Mouse (Mus musculus) hindbrain, embryonic 14.5 days (tissue): ENCODE data around the gene Dpysl5. TPM values are rescaled to one million over a fixed set of nuclear protein-coding genes. Genes with fewer than 3 reads are reported as not detected.
A peak's percentile ranks its signal among the peaks of the same experiment; 100 is the strongest.
"Not testable (repeated sequence)": the region's sequence is repeated elsewhere in the genome, so short reads cannot be mapped to it uniquely, and the experiment has no call there.

Source experiments
- ATAC-seq: fragments of 200-750 bp; cut with Nextera tagmentation; 2 replicates; pipeline ENCODE4 v1.8.0; 2017; ENCODE audit warnings: moderate number of reproducible peaks, mild to moderate bottlenecking, moderate TSS enrichment, moderate library complexity; ENCODE audit not compliant: low FRiP score
- DNase-seq: peaks from one replicate; pipeline ENCODE4 v3.0.0-alpha.2; 2015; ENCODE audit warnings: low spot score
- H3K27ac ChIP-seq: fragments of 300-500 bp; sonication (generic); 2 replicates; pipeline ENCODE4 v1.5.1; 2014; ENCODE audit warnings: mild to moderate bottlenecking, moderate library complexity
- H3K27me3 ChIP-seq: fragments of 300-500 bp; sonication (generic); 2 replicates; pipeline ENCODE4 v1.6.1; 2014; ENCODE audit warnings: mild to moderate bottlenecking, low read length, mixed read lengths; ENCODE audit not compliant: control insufficient read depth, insufficient read depth
- H3K36me3 ChIP-seq: fragments of 300-500 bp; sonication (generic); replicated peaks from 2 replicates; pipeline ENCODE4 v1.6.1; 2014; ENCODE audit not compliant: control insufficient read depth, insufficient read depth
- H3K4me1 ChIP-seq: fragments of 300-500 bp; sonication (generic); replicated peaks from 2 replicates; pipeline ENCODE4 v1.6.1; 2014; ENCODE audit warnings: antibody characterized with exemption, low read length, mixed read lengths; ENCODE audit not compliant: control insufficient read depth, insufficient read depth
- H3K4me2 ChIP-seq: fragments of 300-500 bp; sonication (generic); replicated peaks from 2 replicates; pipeline ENCODE4 v1.6.1; 2014; ENCODE audit warnings: mild to moderate bottlenecking, moderate library complexity
- H3K4me3 ChIP-seq: fragments of 300-500 bp; sonication (generic); replicated peaks from 2 replicates; pipeline ENCODE4 v1.5.1; 2014; ENCODE audit warnings: mild to moderate bottlenecking, low read length
- H3K9ac ChIP-seq: fragments of 300-500 bp; sonication (generic); 2 replicates; pipeline ENCODE4 v1.6.1; 2014
- H3K9me3 ChIP-seq: fragments of 300-500 bp; sonication (generic); 2 replicates; pipeline ENCODE4 v1.6.1; 2016; ENCODE audit warnings: low read length; ENCODE audit not compliant: control insufficient read depth
- WGBS: fragments of 180-500 bp; shearing (Covaris S2); extraction: QIAGEN DNeasy Blood & Tissue Kit; methylation state at CpG from one replicate; pipeline ENCODE4 v1.1.7; 2014; 5-methylcytosine and 5-hydroxymethylcytosine counted together
- polyA plus RNA-seq: library from polyadenylated mRNA; unstranded; fragments of >200 nt; fragmentation: Nextera tagmentation; extraction: Ambion mirVana; gene quantifications from 2 replicates; pipeline ENCODE4 v1.2.1, GENCODE M21; 2014

Gene Dpysl5
- polyA plus RNA-seq, 1 experiment from 2014 or later: 202 TPM

DNA sequence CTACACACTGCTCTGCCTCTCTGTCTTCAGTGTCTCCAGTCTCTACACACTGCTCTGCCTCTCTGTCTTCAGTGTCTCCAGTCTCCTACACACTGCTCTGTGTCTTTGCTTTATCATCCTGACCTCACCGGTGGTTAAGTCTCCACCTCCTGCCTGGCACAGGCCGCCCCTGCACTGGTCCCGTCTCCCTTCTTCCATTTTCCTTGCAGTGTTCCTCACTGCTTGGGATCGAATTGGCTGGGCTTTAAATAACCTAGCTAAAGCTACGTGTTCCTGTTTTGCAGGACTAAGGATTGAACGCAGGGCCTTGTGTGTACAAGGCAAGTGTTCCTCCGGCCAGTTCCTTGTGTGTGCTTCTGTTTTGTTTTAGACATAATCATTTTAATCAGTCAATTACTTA lies 41.3 kb upstream of the Dpysl5 start:
- Histone ChIP-seq H3K4me2 (no peak overlapping the region), H3K27me3 (no peaks in the 10 kb centered on the region), H3K9me3 (no peaks in the 10 kb centered on the region), H3K4me3 (no peak overlapping the region), H3K4me1 (peaks cover 10% of the 10 kb centered on the region; the same call in 1 of the 2 replicates), H3K36me3 (no peaks in the 10 kb centered on the region), H3K9ac (no peak overlapping the region), H3K27ac (no peak overlapping the region)
- 94% methylated on average over 7 of the region's 7 CpGs for WGBS
- DNase-seq: no peak
- ATAC-seq: no peak

GRCm38 (mm10) chr5:30674001-30674400 lies 37.4 kb upstream of the Dpysl5 start:
- H3K9me3 ChIP-seq: no peaks in the 10 kb centered on the region
- 86% methylated on average over 7 of the region's 7 CpGs for WGBS
- H3K4me1 ChIP-seq: no peaks in the 10 kb centered on the region
- no peak overlapping the region for H3K4me2 ChIP-seq
- H3K9ac ChIP-seq: no peak overlapping the region
- DNase-seq (no peak), ATAC-seq (no peak)
- H3K27ac ChIP-seq: no peak overlapping the region
- H3K4me3 ChIP-seq: no peak overlapping the region
- H3K36me3 ChIP-seq: no peaks in the 10 kb centered on the region
- H3K27me3 ChIP-seq: no peaks in the 10 kb centered on the region

DNA sequence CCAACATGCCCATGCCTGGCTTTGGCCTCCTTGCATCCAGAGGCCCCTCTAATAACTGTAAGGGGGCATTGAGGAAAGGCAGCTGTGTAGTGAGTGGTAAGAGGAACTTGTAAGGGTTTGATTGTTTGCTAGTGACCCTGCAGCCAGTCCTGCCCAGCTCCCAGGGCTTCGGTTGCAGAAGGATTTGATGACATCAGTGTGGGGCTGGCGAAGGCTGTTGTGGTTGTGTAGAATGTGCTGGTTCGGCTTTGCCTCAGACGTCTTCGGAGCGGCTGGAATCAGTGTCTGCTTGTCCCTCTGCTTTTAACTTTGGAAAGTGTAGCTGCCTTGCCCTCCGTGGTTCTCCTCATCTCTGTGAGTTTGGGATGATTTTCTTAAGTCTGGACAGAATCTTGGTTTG lies 34.6 kb upstream of the Dpysl5 start:
- H3K27ac ChIP-seq: no peak overlapping the region
- H3K4me1 ChIP-seq: no peaks in the 10 kb centered on the region
- no peaks in the 10 kb centered on the region for H3K36me3 ChIP-seq
- no peak overlapping the region for H3K4me2 ChIP-seq
- ATAC-seq (no peak), DNase-seq (no peak)
- no peaks in the 10 kb centered on the region for H3K27me3 ChIP-seq
- H3K9ac ChIP-seq: no peak overlapping the region
- WGBS: 89% methylated on average over 7 of the region's 7 CpGs
- no peak overlapping the region for H3K4me3 ChIP-seq
- no peaks in the 10 kb centered on the region for H3K9me3 ChIP-seq

DNA sequence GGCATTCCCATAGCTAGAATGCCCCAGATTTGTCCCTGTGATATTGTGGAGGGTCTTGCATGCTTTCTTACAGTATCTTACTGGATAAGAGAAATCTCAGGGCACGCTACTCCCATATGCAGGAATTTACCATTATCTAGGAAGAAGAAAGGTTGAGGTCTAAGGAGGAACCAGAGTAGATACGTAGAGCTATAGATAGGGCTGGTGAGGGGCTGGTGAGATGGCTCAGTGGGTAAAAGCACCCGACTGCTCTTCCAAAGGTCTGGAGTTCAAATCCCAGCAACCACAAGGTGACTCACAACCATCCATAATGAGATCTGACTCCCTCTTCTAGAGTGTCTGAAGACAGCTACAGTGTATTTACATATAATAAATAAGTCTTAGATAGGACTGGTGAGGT lies 33.3 kb upstream of the Dpysl5 start:
- ATAC-seq, H3K4me2 ChIP-seq, H3K4me3 ChIP-seq, H3K9ac ChIP-seq, H3K36me3 ChIP-seq, H3K4me1 ChIP-seq, H3K27me3 ChIP-seq, DNase-seq, H3K9me3 ChIP-seq, H3K27ac ChIP-seq: not testable (repeated sequence)
- 99% methylated on average over 3 of the region's 3 CpGs for WGBS

DNA sequence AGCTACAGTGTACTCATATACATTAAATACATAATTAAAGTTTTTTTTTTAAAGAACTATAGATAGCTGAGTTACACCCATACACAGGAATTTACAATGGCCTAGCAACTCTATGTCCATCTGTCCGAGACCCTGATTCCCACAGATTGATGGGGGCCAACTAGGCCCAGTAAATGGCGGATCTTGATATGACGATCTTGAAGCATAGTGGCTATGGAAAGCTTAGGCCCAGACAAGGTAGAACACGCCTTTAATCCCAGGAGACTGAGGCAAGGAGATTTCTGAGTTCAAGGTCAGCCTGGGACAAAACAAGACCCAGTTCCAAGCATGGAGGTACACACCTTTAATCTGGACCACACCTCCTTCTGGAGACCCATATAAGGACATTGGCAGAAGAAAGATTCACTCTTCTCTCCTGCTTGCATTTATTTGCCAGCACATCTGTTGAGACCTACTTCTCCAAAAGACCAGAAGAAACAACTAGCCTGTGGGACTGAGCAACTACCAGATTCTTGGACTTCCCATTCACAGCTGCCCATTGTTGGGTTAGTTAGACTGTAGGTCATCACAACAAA lies 32.6 kb upstream of the Dpysl5 start:
- no peak for ATAC-seq
- Histone ChIP-seq H3K27me3 (no peaks in the 10 kb centered on the region), H3K36me3 (no peaks in the 10 kb centered on the region), H3K9ac (no peak overlapping the region), H3K4me3 (no peak overlapping the region), H3K9me3 (no peaks in the 10 kb centered on the region), H3K27ac (no peak overlapping the region), H3K4me1 (no peaks in the 10 kb centered on the region), H3K4me2 (no peak overlapping the region)
- no peak for DNase-seq
- WGBS: 97% methylated on average over 4 of the region's 4 CpGs

DNA sequence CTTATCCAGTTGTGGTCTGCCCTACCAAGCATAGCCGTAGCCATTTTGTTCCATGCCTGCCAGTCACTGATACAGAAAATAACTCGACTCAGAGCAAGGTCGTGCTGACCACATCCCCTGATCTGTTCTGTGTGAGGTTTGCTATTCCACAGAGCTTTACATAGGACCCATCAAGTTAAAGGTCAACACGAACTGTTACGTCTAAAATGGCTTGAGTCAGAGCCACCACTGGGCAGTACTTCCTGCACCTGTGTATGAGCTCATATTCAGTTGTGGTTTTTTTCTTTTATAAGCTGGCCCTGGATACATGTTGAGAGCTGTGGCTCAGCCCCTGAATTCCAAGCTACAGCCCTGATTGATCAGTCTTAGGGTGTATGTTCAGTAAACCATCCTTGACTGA lies 31.8 kb upstream of the Dpysl5 start:
- Histone ChIP-seq H3K27ac (no peak overlapping the region), H3K4me1 (no peaks in the 10 kb centered on the region), H3K36me3 (no peaks in the 10 kb centered on the region), H3K4me2 (no peak overlapping the region), H3K4me3 (no peak overlapping the region), H3K9me3 (no peaks in the 10 kb centered on the region), H3K27me3 (no peaks in the 10 kb centered on the region), H3K9ac (no peak overlapping the region)
- ATAC-seq (no peak), DNase-seq (no peak)
- 79% methylated on average over 5 of the region's 5 CpGs for WGBS

DNA sequence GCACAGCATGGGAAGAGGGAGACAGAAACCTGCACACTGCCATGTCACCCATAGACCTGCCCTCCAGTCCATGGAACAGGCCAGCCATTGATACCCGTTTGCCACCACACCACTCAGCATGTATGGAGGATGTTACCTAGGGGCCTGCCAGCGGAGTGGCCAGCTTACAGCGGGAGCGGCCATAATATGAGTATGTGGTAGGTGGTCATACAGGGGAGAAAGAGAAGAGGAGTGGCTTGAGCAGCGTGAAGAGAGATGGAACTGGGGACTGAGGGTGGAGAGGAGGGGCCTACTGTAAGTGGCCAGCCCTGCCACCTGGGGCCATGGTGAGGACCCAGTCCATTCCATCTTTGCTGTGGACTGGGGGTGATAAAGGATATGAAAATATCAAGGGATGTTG lies 29.4 kb upstream of the Dpysl5 start:
- Histone ChIP-seq H3K9ac (no peak overlapping the region), H3K9me3 (no peaks in the 10 kb centered on the region), H3K4me1 (no peaks in the 10 kb centered on the region), H3K27ac (no peak overlapping the region), H3K36me3 (no peaks in the 10 kb centered on the region), H3K27me3 (no peaks in the 10 kb centered on the region), H3K4me2 (no peak overlapping the region), H3K4me3 (no peak overlapping the region)
- ATAC-seq (no peak), DNase-seq (no peak)
- 88% methylated on average over 5 of the region's 5 CpGs for WGBS

DNA sequence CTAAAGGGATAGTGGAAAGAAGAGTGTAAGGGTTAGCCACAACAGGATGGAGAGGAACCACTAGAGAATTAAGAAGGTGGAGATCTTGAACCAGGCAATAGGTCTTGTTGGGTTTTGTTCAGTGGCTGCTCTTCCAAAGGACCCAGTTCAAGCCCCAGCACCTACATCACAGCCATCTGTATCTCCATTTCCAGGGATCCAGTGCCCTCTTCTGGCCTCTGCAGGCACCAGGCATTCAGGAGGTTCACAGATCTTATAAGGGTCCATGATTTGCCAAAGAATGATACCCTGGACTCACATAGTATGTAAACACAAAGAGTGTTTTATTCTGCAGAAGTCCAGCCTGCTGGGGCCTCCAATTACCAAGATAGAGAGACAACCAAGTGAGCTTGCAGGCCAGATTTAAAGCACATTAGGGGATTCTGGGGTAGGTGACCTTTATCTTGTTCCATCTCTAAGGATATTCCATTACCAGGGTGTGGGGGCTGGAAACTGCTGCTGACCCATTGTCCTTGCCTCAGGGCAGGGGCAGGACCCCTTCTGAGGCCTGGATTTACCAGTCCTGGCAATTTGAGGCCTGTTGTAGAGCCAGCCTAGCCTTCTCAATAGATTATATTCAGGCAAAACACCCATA lies 28.3 kb upstream of the Dpysl5 start:
- no peak overlapping the region for H3K9ac ChIP-seq
- H3K36me3 ChIP-seq: no peaks in the 10 kb centered on the region
- no peaks in the 10 kb centered on the region for H3K9me3 ChIP-seq
- H3K4me2 ChIP-seq: no peak overlapping the region
- no peaks in the 10 kb centered on the region for H3K4me1 ChIP-seq
- no peak overlapping the region for H3K4me3 ChIP-seq
- DNase-seq (no peak), ATAC-seq (no peak)
- H3K27me3 ChIP-seq: no peaks in the 10 kb centered on the region
- H3K27ac ChIP-seq: no peak overlapping the region

GRCm38 (mm10) chr5:30683993-30684392 lies 27.4 kb upstream of the Dpysl5 start:
- 79% methylated on average over 3 of the region's 3 CpGs for WGBS
- no peak overlapping the region for H3K27ac ChIP-seq
- H3K9me3 ChIP-seq: no peaks in the 10 kb centered on the region
- H3K9ac ChIP-seq: no peak overlapping the region
- ATAC-seq (no peak), DNase-seq (no peak)
- no peaks in the 10 kb centered on the region for H3K4me1 ChIP-seq
- no peak overlapping the region for H3K4me2 ChIP-seq
- H3K27me3 ChIP-seq: no peaks in the 10 kb centered on the region
- no peaks in the 10 kb centered on the region for H3K36me3 ChIP-seq
- H3K4me3 ChIP-seq: no peak overlapping the region

- Histone ChIP-seq H3K4me1 (no peaks in the 10 kb centered on the region), H3K9me3 (no peaks in the 10 kb centered on the region), H3K4me3 (no peak overlapping the region), H3K27me3 (no peaks in the 10 kb centered on the region), H3K4me2 (no peak overlapping the region), H3K27ac (no peak overlapping the region), H3K9ac (no peak overlapping the region), H3K36me3 (no peaks in the 10 kb centered on the region)
- WGBS: 66% methylated on average over 3 of the region's 3 CpGs
- no peak for ATAC-seq
- peak; percentile 58 for DNase-seq
Measured at GRCm38 (mm10) chr5:30686781-30687180, 24.6 kb upstream of the Dpysl5 start.
